Mouse (Mus musculus) small intestine, adult 2 months (tissue): Measurements from ENCODE around the gene Babam1.

ENCODE experiments used
- CTCF ChIP-seq: fragments of 200-500 bp; IDR thresholded peaks from 2 replicates; pipeline ENCODE4 v1.5.1; 2012; ENCODE audit warnings: low read depth, mild to moderate bottlenecking, control low read depth, inconsistent platforms, low read length, moderate library complexity, mixed read lengths; ENCODE audit not compliant: insufficient replicate concordance, insufficient read length; ENCODE audit errors: extremely low read depth
- POLR2A ChIP-seq: fragments of 200-500 bp; IDR thresholded peaks from 2 replicates; pipeline ENCODE4 v1.6.1; 2012; ENCODE audit warnings: low read depth, mild to moderate bottlenecking, control low read depth, inconsistent platforms, low read length, moderate library complexity

DNA sequence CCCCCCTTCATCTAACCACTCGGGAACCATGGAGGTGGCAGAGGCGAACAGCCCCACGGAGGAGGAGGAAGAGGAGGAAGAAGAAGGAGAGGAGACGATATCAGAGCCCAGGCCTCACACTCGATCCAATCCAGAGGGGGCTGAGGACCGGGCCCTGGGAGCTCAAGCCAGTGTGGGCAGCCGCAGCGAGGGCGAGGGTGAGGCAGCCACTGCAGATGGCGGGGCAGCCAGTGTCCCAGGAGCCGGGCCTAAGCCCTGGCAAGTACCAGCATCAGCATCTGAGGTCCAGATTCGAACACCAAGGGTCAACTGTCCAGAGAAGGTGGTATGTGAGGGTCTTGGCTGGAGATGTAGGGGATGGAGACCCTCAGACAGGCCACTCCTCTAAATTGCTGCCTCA, 1.0 kb downstream of the Babam1 start:
- no peak for TF ChIP-seq CTCF
- TF ChIP-seq POLR2A, result no peak
